Mouse (Mus musculus): Measurements from ENCODE around the gene Alg1.
"Not testable (repeated sequence)": the region's sequence is repeated elsewhere in the genome, so short reads cannot be mapped to it uniquely, and the experiment has no call there.

DNA sequence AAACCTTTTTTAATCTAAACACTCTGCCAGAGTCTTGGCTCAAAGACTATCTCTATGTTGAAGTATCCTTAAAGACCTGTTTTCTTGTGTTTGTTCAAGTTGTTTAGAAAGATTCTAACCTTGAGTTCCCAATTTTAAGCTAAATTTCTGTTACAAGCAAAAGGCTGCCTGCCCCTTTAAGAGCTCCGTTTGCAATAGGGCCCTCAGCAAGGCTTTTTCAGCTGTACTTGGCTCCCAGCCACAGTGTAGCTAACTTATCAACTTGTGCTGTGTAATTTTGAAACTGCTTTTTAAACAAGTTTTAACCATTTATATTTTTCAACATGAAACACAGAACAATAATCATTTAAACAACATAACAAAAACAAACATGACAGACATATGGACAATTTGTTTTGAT is 6.9 kb upstream of the Alg1 start:
- TF ChIP-seq E2F4 (IDR thresholded peaks at IDR 0.05; ENCODE audit: insufficient read depth); POLR2A (IDR thresholded peaks at IDR 0.05; ENCODE audit: insufficient read length, low read depth); USF1 (IDR thresholded peaks at IDR 0.05; ENCODE audit: low read depth); MAX (IDR thresholded peaks at IDR 0.05; ENCODE audit: low read depth); MYOD1 (IDR thresholded peaks at IDR 0.05; ENCODE audit: control insufficient read depth in 1 of 3, insufficient read length in 2 of 3, low read depth in 2 of 3); POLR2AphosphoS2 (IDR thresholded peaks at IDR 0.05; ENCODE audit: insufficient read length, low read depth); TCF12 (IDR thresholded peaks at IDR 0.05; ENCODE audit: insufficient read depth, poor library complexity, severe bottlenecking); MYOG (IDR thresholded peaks at IDR 0.05; ENCODE audit: control insufficient read depth in 1 of 3, insufficient read depth in 1 of 3, insufficient read length in 2 of 3, low read depth in 2 of 3); CEBPB (IDR thresholded peaks at IDR 0.05; ENCODE audit: insufficient read depth, poor library complexity, severe bottlenecking); REST (IDR thresholded peaks at IDR 0.05; ENCODE audit: insufficient read depth, insufficient read length): not testable (repeated sequence)

All from myocyte (in vitro differentiated cells).